Mouse (Mus musculus): ENCODE data around the gene Sf3b6. TPM values are rescaled to one million over a fixed set of nuclear protein-coding genes. Genes with fewer than 3 reads are reported as not detected.
"Not testable (repeated sequence)": the region's sequence is repeated elsewhere in the genome, so short reads cannot be mapped to it uniquely, and the experiment has no call there.

Gene Sf3b6
- polyA plus RNA-seq, 1 experiment from 2014 or later: 147 TPM

DNA sequence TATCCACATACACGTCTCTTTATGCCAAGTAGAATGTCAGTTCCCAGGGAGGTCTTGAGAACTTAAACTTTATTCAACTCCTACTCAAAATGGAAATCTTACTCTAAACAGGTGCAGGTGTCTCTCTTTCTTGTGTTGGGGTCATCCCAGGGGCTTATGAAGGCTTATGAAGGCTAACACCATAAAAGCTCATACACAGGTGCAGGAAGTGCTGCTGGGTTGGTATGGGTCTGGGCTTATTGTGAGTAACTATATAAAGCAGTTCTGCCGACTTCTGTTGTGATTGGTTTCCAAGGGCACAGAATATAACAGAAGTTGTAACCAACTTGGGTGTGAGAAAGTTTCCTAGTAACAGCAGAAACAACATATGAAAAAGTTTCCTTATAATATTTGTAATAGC is 32.9 kb upstream of the Sf3b6 start:
- DNase-seq: no peak
- Histone ChIP-seq H3K27ac (no peak overlapping the region), H3K4me1 (replicated peaks) (no peaks in the 10 kb centered on the region), H3K4me2 (no peak overlapping the region), H3K36me3 (no peaks in the 10 kb centered on the region), H3K9ac (no peak overlapping the region), H3K4me3 (replicated peaks) (no peak overlapping the region), H3K9me3 (replicated peaks) (no peaks in the 10 kb centered on the region), H3K27me3 (no peaks in the 10 kb centered on the region)
- 51% methylated on average over 2 of the region's 2 CpGs for WGBS (ENCODE audit: insufficient replicate concordance)
- ATAC-seq (ENCODE audit: low read depth): no peak

GRCm38 (mm10) chr12:4788128-4788527 is 29.2 kb upstream of the Sf3b6 start:
- not testable (repeated sequence) for DNase-seq; H3K9ac ChIP-seq; H3K4me3 ChIP-seq (replicated peaks); H3K27me3 ChIP-seq; ATAC-seq (ENCODE audit: low read depth); H3K27ac ChIP-seq; H3K4me2 ChIP-seq; H3K36me3 ChIP-seq; H3K9me3 ChIP-seq (replicated peaks); H3K4me1 ChIP-seq (replicated peaks)
- WGBS (ENCODE audit: insufficient replicate concordance): 87% methylated on average over 25 of the region's 25 CpGs

DNA sequence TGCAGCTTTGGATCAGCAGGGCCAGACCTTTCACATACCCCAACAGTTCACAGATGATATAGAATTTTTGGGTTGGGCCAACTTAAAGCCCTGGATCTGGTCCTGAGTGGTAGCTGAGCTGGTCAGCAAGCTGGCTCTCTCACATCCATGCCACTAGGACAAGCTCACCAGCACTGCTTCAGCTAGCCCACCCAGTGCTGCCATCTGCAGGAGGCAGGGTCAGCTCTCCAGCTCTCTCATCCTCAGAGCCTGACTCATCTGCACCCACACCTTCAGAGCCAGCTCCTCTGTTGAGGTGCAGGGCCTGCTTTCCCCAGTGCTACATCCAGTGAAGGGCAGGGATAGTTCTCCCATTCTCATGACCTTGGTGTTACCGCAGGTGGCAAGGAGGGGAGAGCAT is 23.6 kb upstream of the Sf3b6 start:
- 0 out of 2 replicates have a peak, but pooled peaks have one; percentile 18 for ATAC-seq (ENCODE audit: low read depth)
- 80% methylated on average over 1 of the region's 1 CpGs for WGBS (ENCODE audit: insufficient replicate concordance)
- DNase-seq: no peak

GRCm38 (mm10) chr12:4797471-4797870 is 19.9 kb upstream of the Sf3b6 start:
- H3K4me2 ChIP-seq; H3K27me3 ChIP-seq; H3K4me1 ChIP-seq (replicated peaks); H3K27ac ChIP-seq; H3K36me3 ChIP-seq; H3K4me3 ChIP-seq (replicated peaks); H3K9me3 ChIP-seq (replicated peaks); ATAC-seq (ENCODE audit: low read depth); H3K9ac ChIP-seq; DNase-seq: not testable (repeated sequence)
- 69% methylated on average over 6 of the region's 6 CpGs for WGBS (ENCODE audit: insufficient replicate concordance)

More for the DNA sequence above, 23.6 kb upstream of the Sf3b6 start:
- Histone ChIP-seq H3K4me2 (no peak overlapping the region), H3K27me3 (no peaks in the 10 kb centered on the region), H3K36me3 (no peaks in the 10 kb centered on the region), H3K27ac (no peak overlapping the region), H3K9ac (no peak overlapping the region), H3K4me1 (replicated peaks) (no peaks in the 10 kb centered on the region), H3K9me3 (replicated peaks) (no peaks in the 10 kb centered on the region), H3K4me3 (replicated peaks) (no peak overlapping the region)

DNA sequence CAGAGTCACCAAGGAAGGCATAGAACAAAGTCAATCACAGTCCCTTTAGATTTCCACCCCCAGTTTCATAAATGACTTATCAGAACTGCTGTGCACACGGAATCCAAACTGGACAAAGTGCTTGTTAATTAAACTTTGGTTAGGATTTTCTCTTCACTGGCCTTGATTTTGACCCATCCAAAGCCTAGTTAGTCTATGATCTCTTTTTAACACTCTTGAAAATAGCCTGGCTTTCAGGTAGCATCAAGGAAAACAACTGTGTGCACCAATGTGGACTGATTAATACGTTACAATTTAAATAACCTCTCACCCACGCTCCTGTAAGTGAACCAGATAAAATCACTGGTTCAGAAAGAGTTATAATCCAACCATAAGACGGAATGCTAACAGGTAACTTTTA is 6.3 kb upstream of the Sf3b6 start:
- no peak overlapping the region for H3K27ac ChIP-seq

GRCm38 (mm10) chr12:4811705-4812104 is 5.6 kb upstream of the Sf3b6 start:
- ATAC-seq (ENCODE audit: low read depth) (no peak), DNase-seq (no peak)
- H3K36me3 ChIP-seq: no peaks in the 10 kb centered on the region
- no peaks in the 10 kb centered on the region for H3K9me3 ChIP-seq (replicated peaks)
- no peak overlapping the region for H3K27ac ChIP-seq
- H3K4me1 ChIP-seq (replicated peaks): peaks cover 10% of the 10 kb centered on the region
- H3K9ac ChIP-seq: no peak overlapping the region
- 57% methylated on average over 3 of the region's 3 CpGs for WGBS (ENCODE audit: insufficient replicate concordance)
- H3K4me2 ChIP-seq: no peak overlapping the region
- no peak overlapping the region for H3K4me3 ChIP-seq (replicated peaks)
- no peaks in the 10 kb centered on the region for H3K27me3 ChIP-seq

More for the DNA sequence above, 6.3 kb upstream of the Sf3b6 start:
- Histone ChIP-seq H3K4me1 (replicated peaks) (0 out of 2 replicates have a peak, but pooled peaks cover 3% of the 10 kb centered on the region), H3K9me3 (replicated peaks) (no peaks in the 10 kb centered on the region), H3K27me3 (no peaks in the 10 kb centered on the region), H3K4me3 (replicated peaks) (no peak overlapping the region), H3K4me2 (no peak overlapping the region), H3K36me3 (no peaks in the 10 kb centered on the region), H3K9ac (no peak overlapping the region)
- no peak for ATAC-seq (ENCODE audit: low read depth)
- WGBS (ENCODE audit: insufficient replicate concordance): 58% methylated on average over 4 of the region's 4 CpGs
- DNase-seq: no peak

GRCm38 (mm10) chr12:4813636-4814035 is 3.7 kb upstream of the Sf3b6 start:
- 76% methylated on average over 4 of the region's 4 CpGs for WGBS (ENCODE audit: insufficient replicate concordance)
- H3K4me3 ChIP-seq (replicated peaks): no peak overlapping the region
- H3K9ac ChIP-seq: no peak overlapping the region
- H3K36me3 ChIP-seq: no peaks in the 10 kb centered on the region
- H3K4me1 ChIP-seq (replicated peaks): peaks cover 21% of the 10 kb centered on the region
- H3K27ac ChIP-seq: no peak overlapping the region
- no peak for DNase-seq
- ATAC-seq (ENCODE audit: low read depth): no peak
- H3K27me3 ChIP-seq: no peaks in the 10 kb centered on the region
- H3K9me3 ChIP-seq (replicated peaks): no peaks in the 10 kb centered on the region
- H3K4me2 ChIP-seq: no peak overlapping the region

- Histone ChIP-seq H3K27ac (peak overlapping the region; percentile 79), H3K9ac (peak overlapping the region; percentile 77), H3K4me3 (replicated peaks) (peak overlapping the region; percentile 78), H3K4me1 (replicated peaks) (peaks cover 33% of the 10 kb centered on the region), H3K4me2 (peak overlapping the region; percentile 82), H3K27me3 (no peaks in the 10 kb centered on the region), H3K36me3 (peaks cover 21% of the 10 kb centered on the region), H3K9me3 (replicated peaks) (no peaks in the 10 kb centered on the region)
- 7% methylated on average over 24 of the region's 24 CpGs for WGBS (ENCODE audit: insufficient replicate concordance)
- ATAC-seq (ENCODE audit: low read depth) (peak; percentile 60; the same call in 1 of the 2 replicates), DNase-seq (no peak)
Measured at GRCm38 (mm10) chr12:4816680-4817360, 524 bp upstream of the Sf3b6 start.

DNA sequence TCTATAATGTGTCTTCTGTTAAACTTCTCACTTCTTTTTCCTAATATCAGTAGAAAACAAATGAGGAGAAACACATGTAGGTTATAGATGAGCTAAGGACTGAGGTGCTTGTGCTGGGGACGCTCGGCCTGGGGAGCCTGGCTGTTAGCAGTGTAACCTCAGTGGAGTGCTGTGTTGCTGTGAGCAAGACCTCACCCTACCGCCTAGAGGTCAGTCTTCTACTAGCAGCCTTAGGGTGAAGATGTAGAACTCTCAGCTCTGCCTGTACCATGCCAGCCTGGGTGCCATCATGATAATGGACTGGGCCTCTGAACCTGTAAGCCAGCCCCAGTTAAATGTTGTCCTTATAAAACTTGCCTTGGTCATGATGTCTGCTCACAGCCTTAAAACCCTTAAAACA is 9.9 kb downstream of the Sf3b6 start:
- H3K9ac ChIP-seq: no peak overlapping the region
- DNase-seq: no peak
- H3K9me3 ChIP-seq (replicated peaks): no peaks in the 10 kb centered on the region
- no peaks in the 10 kb centered on the region for H3K4me1 ChIP-seq (replicated peaks)
- H3K4me3 ChIP-seq (replicated peaks): no peak overlapping the region
- no peak for ATAC-seq (ENCODE audit: low read depth)
- WGBS (ENCODE audit: insufficient replicate concordance): 86% methylated on average over 3 of the region's 3 CpGs
- H3K4me2 ChIP-seq: no peak overlapping the region
- H3K27ac ChIP-seq: no peak overlapping the region
- H3K27me3 ChIP-seq: no peaks in the 10 kb centered on the region
- H3K36me3 ChIP-seq: peaks cover 54% of the 10 kb centered on the region

DNA sequence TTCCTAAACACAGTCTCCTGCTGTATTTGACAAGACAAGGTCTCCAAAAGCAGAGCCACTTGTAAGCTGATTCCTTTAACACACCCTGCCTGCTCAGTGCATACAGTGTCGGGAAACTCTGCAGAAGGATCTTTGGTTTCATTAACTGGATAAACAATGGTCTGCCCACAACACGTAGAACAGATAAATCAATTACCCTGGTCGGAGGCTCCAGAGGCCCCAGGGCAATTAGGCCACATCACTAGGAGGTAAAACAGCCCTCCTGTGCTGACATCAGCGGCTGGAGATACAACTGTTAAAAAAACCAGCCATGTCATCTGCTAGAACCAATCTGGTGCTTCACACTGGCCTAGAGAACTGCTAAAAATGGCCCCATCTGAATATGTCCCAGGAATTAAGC is 19.6 kb downstream of the Sf3b6 start:
- Histone ChIP-seq H3K4me3 (replicated peaks) (no peak overlapping the region), H3K9ac (no peak overlapping the region), H3K27me3 (peaks cover 26% of the 10 kb centered on the region), H3K4me2 (no peak overlapping the region), H3K36me3 (peaks cover 5% of the 10 kb centered on the region; the same call in 1 of the 2 replicates), H3K4me1 (replicated peaks) (peaks cover 23% of the 10 kb centered on the region), H3K9me3 (replicated peaks) (no peaks in the 10 kb centered on the region), H3K27ac (no peak overlapping the region)
- WGBS (ENCODE audit: insufficient replicate concordance): 62% methylated on average over 4 of the region's 4 CpGs
- no peak for DNase-seq
- no peak for ATAC-seq (ENCODE audit: low read depth)

DNA sequence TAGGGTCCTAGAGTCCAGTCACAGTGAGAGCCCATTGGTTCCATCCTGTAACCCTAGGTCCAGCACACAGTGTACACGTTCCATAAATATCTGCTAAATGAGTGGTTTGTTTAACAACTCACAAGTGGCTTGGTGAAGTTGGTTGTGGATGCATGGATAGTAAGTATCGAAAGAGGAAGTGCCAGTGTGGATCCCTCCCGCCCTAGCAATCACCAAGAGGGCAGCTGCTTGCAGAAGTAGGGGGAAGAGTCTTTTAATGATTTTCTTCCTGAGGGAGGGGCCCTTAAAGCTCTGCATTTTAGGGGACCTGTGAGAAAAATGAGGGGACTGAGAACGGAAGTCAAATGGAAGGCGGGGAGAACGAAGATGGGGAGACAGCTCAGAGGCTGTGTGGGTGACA is 22.7 kb downstream of the Sf3b6 start:
- H3K4me3 ChIP-seq (replicated peaks): peak overlapping the region; percentile 76

DNA sequence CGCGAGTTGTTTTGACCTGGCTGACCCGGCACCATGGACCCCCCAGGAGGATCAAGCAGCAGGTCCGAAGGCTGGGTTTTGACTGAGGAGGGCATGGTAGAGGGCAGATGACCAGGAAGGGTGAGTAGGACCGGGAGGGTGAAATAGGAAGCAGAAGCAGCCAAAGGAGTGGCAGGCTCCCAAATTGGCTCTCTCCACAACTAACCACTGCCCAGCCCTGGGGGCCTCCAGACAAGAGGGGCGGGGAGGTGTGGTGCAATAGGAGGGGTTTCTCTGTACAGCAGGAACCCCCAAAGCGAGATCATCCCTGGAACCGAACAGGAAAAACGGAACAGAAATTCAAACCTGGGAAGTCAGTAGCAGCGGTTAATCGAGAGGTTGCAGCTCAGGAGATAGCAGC is 23.4 kb downstream of the Sf3b6 start:
- DNase-seq (no peak), ATAC-seq (ENCODE audit: low read depth) (no peak)
- WGBS (ENCODE audit: insufficient replicate concordance): 2% methylated on average over 11 of the region's 11 CpGs
- Histone ChIP-seq H3K27ac (no peak overlapping the region), H3K4me2 (peak overlapping the region; percentile 99), H3K36me3 (no peaks in the 10 kb centered on the region), H3K4me3 (replicated peaks) (peak overlapping the region; percentile 76), H3K4me1 (replicated peaks) (peaks cover 41% of the 10 kb centered on the region), H3K27me3 (peaks cover 34% of the 10 kb centered on the region), H3K9ac (peak overlapping the region; percentile 79), H3K9me3 (replicated peaks) (no peaks in the 10 kb centered on the region)

More for the DNA sequence above, 22.7 kb downstream of the Sf3b6 start:
- peak overlapping the region; percentile 79; the same call in 1 of the 2 replicates for H3K9ac ChIP-seq
- peaks cover 41% of the 10 kb centered on the region for H3K4me1 ChIP-seq (replicated peaks)
- DNase-seq (no peak), ATAC-seq (ENCODE audit: low read depth) (no peak)
- H3K27ac ChIP-seq: no peak overlapping the region
- H3K27me3 ChIP-seq: peaks cover 34% of the 10 kb centered on the region
- WGBS (ENCODE audit: insufficient replicate concordance): 23% methylated on average over 6 of the region's 6 CpGs
- no peaks in the 10 kb centered on the region for H3K9me3 ChIP-seq (replicated peaks)
- no peaks in the 10 kb centered on the region for H3K36me3 ChIP-seq
- H3K4me2 ChIP-seq: peak overlapping the region; percentile 99
